Mouse (Mus musculus) spleen, adult 2 months (tissue): ENCODE measurements around the gene Ptpn1.

Experiments
- CTCF ChIP-seq: fragments of 200-500 bp; IDR thresholded peaks from 2 replicates; pipeline ENCODE4 v1.5.1; 2011; ENCODE audit warnings: mild to moderate bottlenecking, inconsistent platforms; ENCODE audit not compliant: insufficient read depth, insufficient read length, insufficient replicate concordance; ENCODE audit errors: extremely low read depth
- POLR2A ChIP-seq: fragments of 200-500 bp; IDR thresholded peaks from 2 replicates; pipeline ENCODE4 v1.6.1; 2011; ENCODE audit warnings: low read depth, low read length, inconsistent platforms

DNA sequence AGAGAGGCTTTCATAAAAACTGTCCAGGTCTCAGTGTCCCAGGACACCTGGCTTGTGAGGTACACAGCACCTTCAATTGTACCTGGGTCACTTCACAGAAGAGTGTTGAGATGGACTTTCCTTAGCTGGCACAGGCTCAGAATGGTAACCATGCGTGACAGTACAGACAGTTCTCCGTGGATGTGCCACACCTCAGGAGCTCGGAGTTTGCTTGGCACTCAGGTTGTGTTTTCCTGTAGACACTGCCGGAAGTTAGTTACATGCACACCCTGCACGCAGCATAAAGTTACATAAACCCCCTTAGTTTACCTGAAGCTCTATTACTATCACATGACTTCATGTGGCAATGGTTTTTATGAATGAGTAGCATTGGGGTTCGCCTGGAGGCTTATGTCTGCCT lies 18.8 kb downstream of the Ptpn1 start:
- TF ChIP-seq POLR2A (no peak), CTCF (no peak)
